Mouse (Mus musculus) cerebellum, postnatal 36 days (tissue): ENCODE data around the gene Esrrb.

Experiments used
- DNase-seq, 2 experiments: peaks; one replicate each; pipeline ENCODE4 v3.0.0; 2021 to 2022; ENCODE audit warnings: mixed read lengths in 2 of 2

Esrrb gene

GRCm38 (mm10) chr12:86503921-86504320, 143.0 kb downstream of the Esrrb start:
- DNase-seq: no peak

- DNase-seq: no peak
Observed at GRCm38 (mm10) chr12:86504321-86504720, 143.4 kb downstream of the Esrrb start.

GRCm38 (mm10) chr12:86507741-86508140, 146.8 kb downstream of the Esrrb start:
- no peak for DNase-seq

GRCm38 (mm10) chr12:86508313-86508988, 147.5 kb downstream of the Esrrb start:
- no peak for DNase-seq

GRCm38 (mm10) chr12:86509295-86510279, 148.7 kb downstream of the Esrrb start:
- DNase-seq: no peak

- DNase-seq: no peak
Observed at GRCm38 (mm10) chr12:86512335-86512734, 151.4 kb downstream of the Esrrb start.

GRCm38 (mm10) chr12:86513596-86513995, 152.7 kb downstream of the Esrrb start:
- DNase-seq: no peak

- DNase-seq: no peak
Observed at GRCm38 (mm10) chr12:86516602-86517001, 155.7 kb downstream of the Esrrb start.

- DNase-seq: no peak
Observed at GRCm38 (mm10) chr12:86517721-86518120, 156.8 kb downstream of the Esrrb start.

- DNase-seq: peak; percentile 20 to 33
Observed at GRCm38 (mm10) chr12:86518746-86519145, 157.8 kb downstream of the Esrrb start.

GRCm38 (mm10) chr12:86534283-86534682, 173.4 kb downstream of the Esrrb start:
- DNase-seq: peak; percentile 13 to 17

GRCm38 (mm10) chr12:86537799-86538198, 176.9 kb downstream of the Esrrb start:
- no peak for DNase-seq

GRCm38 (mm10) chr12:86538711-86539110, 177.8 kb downstream of the Esrrb start:
- DNase-seq: no peak

- DNase-seq: no peak
Observed at GRCm38 (mm10) chr12:86539511-86539910, 178.6 kb downstream of the Esrrb start.

- DNase-seq: no peak
Observed at GRCm38 (mm10) chr12:86547808-86548207, 186.9 kb downstream of the Esrrb start.

- no peak for DNase-seq
Observed at GRCm38 (mm10) chr12:86553037-86553436, 192.1 kb downstream of the Esrrb start.

GRCm38 (mm10) chr12:86556796-86557517, 196.0 kb downstream of the Esrrb start:
- no peak for DNase-seq

GRCm38 (mm10) chr12:86558889-86559288, 198.0 kb downstream of the Esrrb start:
- DNase-seq: no peak

GRCm38 (mm10) chr12:86562705-86563104, 201.8 kb downstream of the Esrrb start:
- DNase-seq: no peak

GRCm38 (mm10) chr12:86565996-86566395, 205.1 kb downstream of the Esrrb start:
- DNase-seq: no peak
